Mouse (Mus musculus): ENCODE results near the gene Otud5. TPM values are rescaled to one million over a fixed set of nuclear protein-coding genes. Genes with fewer than 3 reads are reported as not detected.
"Not testable (repeated sequence)": the region's sequence is repeated elsewhere in the genome, so short reads cannot be mapped to it uniquely, and the experiment has no call there.

Gene Otud5
- total RNA-seq, 2 experiments from 2014 or later, result 25.7 to 28.5 TPM

GRCm38 (mm10) chrX:7878007-7878419 lies 36.8 kb downstream of the Otud5 start, which contains the start of gene Pim2:
TSS of gene Pim2 (plus strand) at chrX:7878262.
- intact Hi-C loops (cut with DNase I), result no loop called here

GRCm38 (mm10) chrX:7878495-7878894 lies 37.3 kb downstream of the Otud5 start:
- no peak for DNase-seq (ENCODE audit: low spot score)
- intact Hi-C loops (cut with DNase I), result no loop called here

More at GRCm38 (mm10) chrX:7878007-7878419, 36.8 kb downstream of the Otud5 start, which contains the start of gene Pim2:
- DNase-seq (ENCODE audit: low spot score), result peak; percentile 61

GRCm38 (mm10) chrX:7879819-7880218 lies 38.7 kb downstream of the Otud5 start:
- intact Hi-C loops (cut with DNase I), result no loop called here
- peak; percentile 20 for DNase-seq (ENCODE audit: low spot score)

- DNase-seq (ENCODE audit: low spot score), result peak; percentile 84
- intact Hi-C loops (cut with DNase I), result no loop called here
Observed at GRCm38 (mm10) chrX:7883841-7884567, 42.8 kb downstream of the Otud5 start, which contains the start of gene Slc35a2. TSS of gene Slc35a2 (plus strand) at chrX:7884028.

- DNase-seq (ENCODE audit: low spot score), result no peak
- intact Hi-C loops (cut with DNase I), result loop anchor here (10.0 kb wide), 1 partner anchor 177 kb away; the partner anchor contains the start of gene Suv39h1
Observed at GRCm38 (mm10) chrX:7898211-7898610, 57.0 kb downstream of the Otud5 start.

- intact Hi-C loops (cut with DNase I), result loop anchor here (10.0 kb wide), 1 partner anchor 176 kb away; the partner anchor contains the start of gene Suv39h1
- peak; percentile 82 for DNase-seq (ENCODE audit: low spot score)
Observed at GRCm38 (mm10) chrX:7898880-7899874, 58.0 kb downstream of the Otud5 start, which contains the start of the genes Pqbp1 and Timm17b. TSS of gene Pqbp1 (minus strand) at chrX:7899269. TSS of gene Timm17b (plus strand) at chrX:7899357.

GRCm38 (mm10) chrX:7904441-7904840 lies 63.3 kb downstream of the Otud5 start:
- DNase-seq (ENCODE audit: low spot score), result no peak
- intact Hi-C loops (cut with DNase I), result loop anchor here (5.0 kb wide), 1 partner anchor 47 kb away; no protein-coding TSS in a partner anchor

GRCm38 (mm10) chrX:7907735-7908134 lies 66.6 kb downstream of the Otud5 start, which contains the start of gene Gm10491:
TSS of gene Gm10491 (minus strand) at chrX:7907835.
- intact Hi-C loops (cut with DNase I), result no loop called here

GRCm38 (mm10) chrX:7909242-7909641 lies 68.1 kb downstream of the Otud5 start, which contains the start of gene Gm10490:
TSS of gene Gm10490 (plus strand) at chrX:7909542.
- intact Hi-C loops (cut with DNase I), result not testable (repeated sequence)

More at GRCm38 (mm10) chrX:7907735-7908134, 66.6 kb downstream of the Otud5 start, which contains the start of gene Gm10491:
- DNase-seq (ENCODE audit: low spot score), result no peak

GRCm38 (mm10) chrX:7910473-7910872 lies 69.3 kb downstream of the Otud5 start:
- intact Hi-C loops (cut with DNase I), result no loop called here
- DNase-seq (ENCODE audit: low spot score), result no peak

More at GRCm38 (mm10) chrX:7909242-7909641, 68.1 kb downstream of the Otud5 start, which contains the start of gene Gm10490:
- not testable (repeated sequence) for DNase-seq (ENCODE audit: low spot score)

- DNase-seq (ENCODE audit: low spot score), result not testable (repeated sequence)
- intact Hi-C loops (cut with DNase I), result loop anchor here (2.0 kb wide), 1 partner anchor 101 kb away; no protein-coding TSS in a partner anchor
Observed at GRCm38 (mm10) chrX:7915669-7916068, 74.5 kb downstream of the Otud5 start.

GRCm38 (mm10) chrX:7917960-7918359 lies 76.8 kb downstream of the Otud5 start:
- DNase-seq (ENCODE audit: low spot score), result not testable (repeated sequence)
- intact Hi-C loops (cut with DNase I), result loop anchor here (2.0 kb wide), 1 partner anchor 99 kb away; no protein-coding TSS in a partner anchor

- intact Hi-C loops (cut with DNase I), result no loop called here
- no peak for DNase-seq (ENCODE audit: low spot score)
Observed at GRCm38 (mm10) chrX:7919601-7920383, 78.6 kb downstream of the Otud5 start, which contains the start of gene Pcsk1n. TSS of gene Pcsk1n (plus strand) at chrX:7919822.

- intact Hi-C loops (cut with DNase I), result no loop called here
- DNase-seq (ENCODE audit: low spot score), result no peak
Observed at GRCm38 (mm10) chrX:7922032-7922431, 80.9 kb downstream of the Otud5 start.

Small RNAs within 50 kb of the gene (microRNA-seq; reads per million reads assigned to microRNA genes)
- 64.2 reads per million, percentile 52 among the genes with 10 or more reads in this experiment for gene Mir1198

Other genes with a start within 250 kb of the Otud5 start
- 10 to 100 TPM; 11.6 to 11.9 TPM for gene Ccdc22, start 235.8 kb upstream of the Otud5 start, total RNA-seq (2021)
- not detected for gene Cacna1f, start 234.3 kb upstream of the Otud5 start, total RNA-seq (2021)
- 1 to 10 TPM; 1.7 to 2.4 TPM for gene Syp, start 202.9 kb upstream of the Otud5 start, total RNA-seq (2021)
- gene Prickle3, start 184.1 kb upstream of the Otud5 start, total RNA-seq (2021), result 10 to 100 TPM; 16.5 to 19.9 TPM
- 10 to 100 TPM; 41.6 to 54.1 TPM for gene Plp2, start 170.0 kb upstream of the Otud5 start, total RNA-seq (2021)
- gene Magix, start 160.1 kb upstream of the Otud5 start, total RNA-seq (2021), result 10 to 100 TPM; 24.1 to 26.0 TPM
- 10 to 100 TPM; 19.5 to 21.3 TPM for gene Gpkow, start 144.2 kb upstream of the Otud5 start, total RNA-seq (2021)
- gene Wdr45, start 127.0 kb upstream of the Otud5 start, total RNA-seq (2021), result 10 to 100 TPM; 34.4 to 44.8 TPM
- gene Gm45208, start 119.1 kb upstream of the Otud5 start, total RNA-seq (2021), result under 1 TPM in 1 of 2 experiments, not detected in 1; 0.42 TPM
- gene Praf2, start 112.9 kb upstream of the Otud5 start, total RNA-seq (2021), result 1 to 10 TPM; 6.5 to 6.9 TPM
- gene Ccdc120, start 90.5 kb upstream of the Otud5 start, total RNA-seq (2021), result 1 to 10 TPM in 1 of 2 experiments, under 1 TPM in 1; 0.91 to 2.0 TPM
- gene Tfe3, start 78.8 kb upstream of the Otud5 start, total RNA-seq (2021), result 10 to 100 TPM; 15.0 to 16.8 TPM
- 10 to 100 TPM; 24.7 to 26.9 TPM for gene Gripap1, start 51.6 kb upstream of the Otud5 start, total RNA-seq (2021)
- under 1 TPM; 0.22 to 0.23 TPM for gene Kcnd1, start 19.1 kb upstream of the Otud5 start, total RNA-seq (2021)
- 1 to 10 TPM; 2.2 to 3.1 TPM for gene Pim2, start 36.9 kb downstream of the Otud5 start, total RNA-seq (2021)
- 10 to 100 TPM; 11.0 to 17.0 TPM for gene Slc35a2, start 42.7 kb downstream of the Otud5 start, total RNA-seq (2021)
- 10 to 100 TPM; 22.1 to 22.7 TPM for gene Pqbp1, start 57.9 kb downstream of the Otud5 start, total RNA-seq (2021)
- gene Timm17b, start 58.0 kb downstream of the Otud5 start, total RNA-seq (2021), result 10 to 100 TPM; 49.5 to 50.1 TPM
- gene Gm10491, start 66.5 kb downstream of the Otud5 start, total RNA-seq (2021), result not detected
- not detected for gene Gm10490, start 68.2 kb downstream of the Otud5 start, total RNA-seq (2021)
- under 1 TPM in 1 of 2 experiments, not detected in 1; 0.11 TPM for gene Pcsk1n, start 78.5 kb downstream of the Otud5 start, total RNA-seq (2021)
- not detected for gene Eras, start 87.2 kb downstream of the Otud5 start, total RNA-seq (2021)
- gene Hdac6, start 106.5 kb downstream of the Otud5 start, total RNA-seq (2021), result 10 to 100 TPM in 1 of 2 experiments, 1 to 10 TPM in 1; 9.9 to 12.4 TPM
- under 1 TPM in 1 of 2 experiments, not detected in 1; 0.53 TPM for gene Gata1, start 136.7 kb downstream of the Otud5 start, total RNA-seq (2021)
- not detected for gene Glod5, start 177.1 kb downstream of the Otud5 start, total RNA-seq (2021)
- 1 to 10 TPM; 4.1 to 5.0 TPM for gene Suv39h1, start 233.4 kb downstream of the Otud5 start, total RNA-seq (2021)
- 1 to 10 TPM; 1.8 to 2.3 TPM for gene Was, start 249.1 kb downstream of the Otud5 start, total RNA-seq (2021)